Mouse (Mus musculus): ENCODE measurements at regions not wholly inside any gene's neighbourhood (a gene's known extent, or its start where the extent isn't known, plus 50 kb on each side); places are given as distances from the start of the nearest gene placed in this dataset.

DNA sequence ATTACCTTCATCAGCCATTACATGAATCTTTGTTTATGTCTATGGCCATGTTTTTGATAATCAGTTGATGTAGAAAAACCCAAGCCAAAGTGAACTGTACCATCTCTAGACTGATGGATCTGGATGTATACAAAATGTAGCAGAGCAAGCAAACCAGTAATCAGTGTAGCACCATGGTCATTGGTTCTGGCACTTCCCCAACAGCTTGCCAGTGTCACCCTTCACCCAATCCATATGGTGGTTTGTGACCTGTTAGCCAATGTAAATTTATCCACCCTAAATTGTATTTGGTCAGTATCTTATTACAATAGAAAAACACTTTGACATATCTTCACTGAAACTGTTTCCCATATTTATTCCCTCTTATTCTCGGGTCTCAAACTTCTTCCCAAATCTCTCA lies 346.7 kb upstream of the Sptlc3 start:
- Histone ChIP-seq H3K9me3 (ENCODE audit: control insufficient read depth, low read length) (no peaks in the 10 kb centered on the region), H3K4me1 (ENCODE audit: control insufficient read depth, insufficient read depth, low read length) (no peaks in the 10 kb centered on the region), H3K27ac (ENCODE audit: low read depth, low read length) (no peak overlapping the region), H3K27me3 (ENCODE audit: control insufficient read depth, insufficient read depth, low read length) (no peaks in the 10 kb centered on the region), H3K9ac (ENCODE audit: low read depth, low read length) (no peak overlapping the region), H3K4me3 (ENCODE audit: low read length) (no peak overlapping the region), H3K4me2 (replicated peaks; ENCODE audit: low read depth, low read length) (no peak overlapping the region), H3K36me3 (ENCODE audit: control insufficient read depth, insufficient read depth, low read length) (no peaks in the 10 kb centered on the region)
- WGBS: 67% methylated on average over 1 of the region's 1 CpGs
- no peak for ATAC-seq (ENCODE audit: low FRiP score, low TSS enrichment)

DNA sequence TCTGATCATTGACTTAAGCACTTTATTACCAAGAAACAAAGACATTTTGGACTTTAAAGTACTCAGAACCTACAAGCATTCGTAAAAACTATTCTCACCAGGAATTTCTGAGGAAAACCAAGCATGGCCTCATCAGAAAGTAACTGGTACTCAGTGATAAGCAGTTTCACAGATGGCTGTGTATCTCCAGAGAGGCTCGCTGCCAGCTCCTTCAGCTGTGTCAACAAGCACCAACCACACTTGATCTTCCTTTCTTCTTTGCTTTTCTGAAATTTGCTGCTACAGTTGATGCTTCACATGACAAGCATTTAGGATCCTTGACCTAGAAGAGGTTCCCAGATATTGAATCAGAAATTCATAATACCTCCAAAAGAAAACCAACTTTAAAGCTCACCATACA lies 314.1 kb upstream of the Sptlc3 start:
- no peak overlapping the region for H3K9ac ChIP-seq (ENCODE audit: low read depth, low read length)
- no peak for ATAC-seq (ENCODE audit: low FRiP score, low TSS enrichment)
- H3K27me3 ChIP-seq (ENCODE audit: control insufficient read depth, insufficient read depth, low read length): no peaks in the 10 kb centered on the region
- no peak overlapping the region for H3K4me2 ChIP-seq (replicated peaks; ENCODE audit: low read depth, low read length)
- H3K36me3 ChIP-seq (ENCODE audit: control insufficient read depth, insufficient read depth, low read length): no peaks in the 10 kb centered on the region
- no peaks in the 10 kb centered on the region for H3K4me1 ChIP-seq (ENCODE audit: control insufficient read depth, insufficient read depth, low read length)
- H3K4me3 ChIP-seq (ENCODE audit: low read length): no peak overlapping the region
- H3K9me3 ChIP-seq (ENCODE audit: control insufficient read depth, low read length): no peaks in the 10 kb centered on the region
- H3K27ac ChIP-seq (ENCODE audit: low read depth, low read length): no peak overlapping the region
- WGBS: 66% methylated on average over 2 of the region's 2 CpGs

DNA sequence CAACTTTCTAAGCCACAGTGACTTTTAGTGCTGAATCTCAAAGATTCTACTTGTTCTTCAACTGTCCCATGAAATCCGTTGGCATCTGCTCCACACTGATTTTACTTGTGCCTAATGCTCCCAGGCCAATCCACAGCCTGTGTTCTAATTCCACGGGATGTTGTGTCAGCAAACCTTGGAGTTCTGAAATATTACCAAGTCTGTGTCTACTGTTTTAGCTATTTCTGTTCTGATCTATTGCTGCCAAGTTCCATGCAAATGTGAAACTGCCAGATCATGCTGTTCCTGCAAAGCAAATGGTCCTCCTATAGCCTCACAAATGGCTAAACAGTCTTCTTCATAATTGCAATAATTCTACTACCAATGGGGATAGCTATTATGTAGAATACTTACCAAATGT lies 295.4 kb upstream of the Sptlc3 start:
- ATAC-seq (ENCODE audit: low FRiP score, low TSS enrichment): no peak
- 75% methylated on average over 2 of the region's 2 CpGs for WGBS
- no peaks in the 10 kb centered on the region for H3K27me3 ChIP-seq (ENCODE audit: control insufficient read depth, insufficient read depth, low read length)
- no peaks in the 10 kb centered on the region for H3K4me1 ChIP-seq (ENCODE audit: control insufficient read depth, insufficient read depth, low read length)
- no peaks in the 10 kb centered on the region for H3K9me3 ChIP-seq (ENCODE audit: control insufficient read depth, low read length)
- H3K4me3 ChIP-seq (ENCODE audit: low read length): no peak overlapping the region
- no peak overlapping the region for H3K9ac ChIP-seq (ENCODE audit: low read depth, low read length)
- no peaks in the 10 kb centered on the region for H3K36me3 ChIP-seq (ENCODE audit: control insufficient read depth, insufficient read depth, low read length)
- H3K4me2 ChIP-seq (replicated peaks; ENCODE audit: low read depth, low read length): no peak overlapping the region
- no peak overlapping the region for H3K27ac ChIP-seq (ENCODE audit: low read depth, low read length)

DNA sequence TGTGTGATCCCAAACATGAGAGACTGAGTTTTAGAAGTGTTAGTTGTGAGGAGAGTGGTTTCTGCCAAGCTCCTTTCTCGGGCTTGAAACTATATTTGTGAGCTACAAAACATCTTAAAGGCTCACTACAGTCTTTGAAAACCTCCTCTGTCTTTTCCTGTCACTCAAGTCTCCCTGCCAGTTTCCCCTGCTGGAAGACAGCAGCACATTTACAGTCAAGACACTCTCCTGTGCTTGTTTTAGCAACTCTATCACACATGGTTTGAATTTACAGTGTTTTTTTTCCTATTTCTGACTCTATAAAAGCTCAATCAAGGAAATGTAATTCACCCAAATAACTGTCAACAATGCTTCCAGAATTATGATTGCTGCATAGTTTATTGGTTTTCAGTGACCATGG lies 286.1 kb upstream of the Sptlc3 start:
- H3K9me3 ChIP-seq (ENCODE audit: control insufficient read depth, low read length): no peaks in the 10 kb centered on the region
- H3K4me3 ChIP-seq (ENCODE audit: low read length): no peak overlapping the region
- ATAC-seq (ENCODE audit: low FRiP score, low TSS enrichment): no peak
- H3K4me2 ChIP-seq (replicated peaks; ENCODE audit: low read depth, low read length): no peak overlapping the region
- H3K36me3 ChIP-seq (ENCODE audit: control insufficient read depth, insufficient read depth, low read length): no peaks in the 10 kb centered on the region
- no peaks in the 10 kb centered on the region for H3K27me3 ChIP-seq (ENCODE audit: control insufficient read depth, insufficient read depth, low read length)
- H3K9ac ChIP-seq (ENCODE audit: low read depth, low read length): no peak overlapping the region
- H3K27ac ChIP-seq (ENCODE audit: low read depth, low read length): no peak overlapping the region
- WGBS: 46% methylated on average over 1 of the region's 1 CpGs
- no peaks in the 10 kb centered on the region for H3K4me1 ChIP-seq (ENCODE audit: control insufficient read depth, insufficient read depth, low read length)

DNA sequence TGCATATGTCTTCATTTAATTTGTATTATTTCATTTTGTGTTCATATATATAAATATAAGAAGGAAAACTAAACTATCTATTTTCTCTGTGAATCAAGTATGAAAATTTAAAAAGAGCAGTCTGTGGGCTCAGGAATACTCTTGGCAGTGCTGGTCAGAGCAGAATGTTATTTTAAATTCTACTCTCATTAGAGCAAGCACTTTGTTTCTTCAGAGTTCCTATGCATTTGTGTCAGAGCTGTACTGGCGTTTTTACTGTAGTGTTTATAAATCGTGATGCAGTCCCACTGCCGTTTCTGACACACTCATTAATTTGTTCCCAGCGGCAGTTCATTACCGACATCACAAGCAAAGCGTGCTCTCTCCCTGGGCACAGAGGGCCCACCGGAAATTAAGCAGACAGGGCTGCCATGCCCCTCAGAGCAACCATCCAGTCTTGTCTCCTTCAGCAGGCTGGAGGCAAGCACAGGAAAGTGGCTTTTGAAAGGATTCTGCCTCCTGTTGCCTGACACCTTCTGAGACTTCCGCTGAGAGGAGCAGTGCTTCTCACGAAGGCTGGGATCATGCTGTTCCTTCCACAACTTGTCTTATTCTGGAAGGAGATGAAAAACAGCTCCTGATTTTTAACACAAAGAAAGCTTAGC lies 272.8 kb upstream of the Sptlc3 start:
- no peaks in the 10 kb centered on the region for H3K36me3 ChIP-seq (ENCODE audit: control insufficient read depth, insufficient read depth, low read length)
- H3K9me3 ChIP-seq (ENCODE audit: control insufficient read depth, low read length): no peaks in the 10 kb centered on the region
- WGBS: 20% methylated on average over 9 of the region's 9 CpGs
- no peak overlapping the region for H3K27ac ChIP-seq (ENCODE audit: low read depth, low read length)
- H3K27me3 ChIP-seq (ENCODE audit: control insufficient read depth, insufficient read depth, low read length): no peaks in the 10 kb centered on the region
- ATAC-seq (ENCODE audit: low FRiP score, low TSS enrichment): peak; percentile 76; the same call in 1 of the 2 replicates
- H3K4me1 ChIP-seq (ENCODE audit: control insufficient read depth, insufficient read depth, low read length): peaks cover 3% of the 10 kb centered on the region; the same call in 1 of the 2 replicates
- no peak overlapping the region for H3K4me3 ChIP-seq (ENCODE audit: low read length)
- H3K4me2 ChIP-seq (replicated peaks; ENCODE audit: low read depth, low read length): no peak overlapping the region
- H3K9ac ChIP-seq (ENCODE audit: low read depth, low read length): no peak overlapping the region

DNA sequence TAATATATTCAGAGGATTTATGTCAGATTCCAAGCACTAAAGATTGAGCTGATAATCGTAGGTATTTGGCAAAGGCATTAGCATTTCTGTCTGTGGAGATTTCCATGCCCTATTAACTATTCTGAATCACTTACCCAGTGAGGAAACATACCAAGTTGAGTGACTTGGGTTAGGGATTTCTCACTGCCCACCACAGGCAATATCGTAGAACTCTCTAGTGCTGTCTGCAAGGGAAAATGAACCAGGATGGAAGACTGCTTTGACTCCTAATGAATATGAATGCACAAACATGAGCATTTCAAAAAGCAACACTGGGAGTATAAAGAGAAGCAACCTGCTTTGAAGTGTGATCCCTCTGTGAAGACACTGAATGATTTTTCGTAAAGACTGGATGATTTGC lies 263.3 kb upstream of the Sptlc3 start:
- ATAC-seq (ENCODE audit: low FRiP score, low TSS enrichment): no peak
- 41% methylated on average over 3 of the region's 3 CpGs for WGBS
- Histone ChIP-seq H3K4me3 (ENCODE audit: low read length) (no peak overlapping the region), H3K27ac (ENCODE audit: low read depth, low read length) (no peak overlapping the region), H3K4me2 (replicated peaks; ENCODE audit: low read depth, low read length) (no peak overlapping the region), H3K36me3 (ENCODE audit: control insufficient read depth, insufficient read depth, low read length) (no peaks in the 10 kb centered on the region), H3K4me1 (ENCODE audit: control insufficient read depth, insufficient read depth, low read length) (no peaks in the 10 kb centered on the region), H3K9ac (ENCODE audit: low read depth, low read length) (no peak overlapping the region), H3K9me3 (ENCODE audit: control insufficient read depth, low read length) (no peaks in the 10 kb centered on the region), H3K27me3 (ENCODE audit: control insufficient read depth, insufficient read depth, low read length) (no peaks in the 10 kb centered on the region)

DNA sequence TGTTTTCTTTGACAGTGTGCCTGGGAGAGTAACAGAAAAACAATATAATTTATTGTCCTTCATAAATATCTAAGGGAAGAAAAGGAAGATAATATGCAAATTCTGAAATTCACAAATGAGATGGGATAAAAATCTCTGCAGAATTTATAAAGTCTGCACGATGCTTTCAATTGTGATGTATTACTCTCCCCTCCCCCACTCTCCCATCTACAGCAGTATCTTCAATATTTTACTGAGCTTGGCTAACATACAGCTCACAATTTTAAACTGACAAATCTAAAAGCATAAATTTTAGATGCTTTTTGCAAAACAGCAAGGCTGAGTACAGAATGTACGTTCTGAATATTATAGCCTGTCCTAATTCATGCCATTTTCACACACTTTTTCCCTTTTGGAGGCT lies 243.6 kb upstream of the Sptlc3 start:
- no peak overlapping the region for H3K9ac ChIP-seq (ENCODE audit: low read depth, low read length)
- no peaks in the 10 kb centered on the region for H3K36me3 ChIP-seq (ENCODE audit: control insufficient read depth, insufficient read depth, low read length)
- no peak overlapping the region for H3K4me2 ChIP-seq (replicated peaks; ENCODE audit: low read depth, low read length)
- H3K27ac ChIP-seq (ENCODE audit: low read depth, low read length): no peak overlapping the region
- 68% methylated on average over 2 of the region's 2 CpGs for WGBS
- ATAC-seq (ENCODE audit: low FRiP score, low TSS enrichment): no peak
- no peak overlapping the region for H3K4me3 ChIP-seq (ENCODE audit: low read length)
- no peaks in the 10 kb centered on the region for H3K9me3 ChIP-seq (ENCODE audit: control insufficient read depth, low read length)
- no peaks in the 10 kb centered on the region for H3K4me1 ChIP-seq (ENCODE audit: control insufficient read depth, insufficient read depth, low read length)
- H3K27me3 ChIP-seq (ENCODE audit: control insufficient read depth, insufficient read depth, low read length): no peaks in the 10 kb centered on the region

DNA sequence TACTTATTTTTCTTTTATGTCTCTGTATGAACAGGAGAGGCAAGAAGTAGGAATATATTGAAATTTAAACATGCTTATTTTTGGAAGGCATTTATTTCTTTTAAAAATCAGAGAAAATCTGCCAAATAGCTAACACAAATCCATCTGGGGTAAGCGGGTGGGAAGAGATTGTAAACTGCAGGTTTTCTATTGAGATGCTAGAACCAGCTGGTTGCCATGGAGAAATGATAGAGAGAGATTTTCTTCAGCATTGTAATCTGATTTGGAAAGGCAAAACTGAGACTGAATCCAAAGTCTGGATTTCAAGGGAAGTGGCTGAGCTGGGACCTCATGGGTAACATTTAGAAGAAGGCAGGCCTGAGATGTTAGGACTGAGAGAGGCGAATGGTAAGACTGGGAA lies 226.6 kb upstream of the Sptlc3 start:
- Histone ChIP-seq H3K27me3 (ENCODE audit: control insufficient read depth, insufficient read depth, low read length) (no peaks in the 10 kb centered on the region), H3K9ac (ENCODE audit: low read depth, low read length) (no peak overlapping the region), H3K27ac (ENCODE audit: low read depth, low read length) (no peak overlapping the region), H3K4me1 (ENCODE audit: control insufficient read depth, insufficient read depth, low read length) (no peaks in the 10 kb centered on the region), H3K36me3 (ENCODE audit: control insufficient read depth, insufficient read depth, low read length) (no peaks in the 10 kb centered on the region), H3K4me3 (ENCODE audit: low read length) (no peak overlapping the region), H3K9me3 (ENCODE audit: control insufficient read depth, low read length) (no peaks in the 10 kb centered on the region), H3K4me2 (replicated peaks; ENCODE audit: low read depth, low read length) (no peak overlapping the region)
- WGBS: 94% methylated on average over 2 of the region's 2 CpGs
- no peak for ATAC-seq (ENCODE audit: low FRiP score, low TSS enrichment)

DNA sequence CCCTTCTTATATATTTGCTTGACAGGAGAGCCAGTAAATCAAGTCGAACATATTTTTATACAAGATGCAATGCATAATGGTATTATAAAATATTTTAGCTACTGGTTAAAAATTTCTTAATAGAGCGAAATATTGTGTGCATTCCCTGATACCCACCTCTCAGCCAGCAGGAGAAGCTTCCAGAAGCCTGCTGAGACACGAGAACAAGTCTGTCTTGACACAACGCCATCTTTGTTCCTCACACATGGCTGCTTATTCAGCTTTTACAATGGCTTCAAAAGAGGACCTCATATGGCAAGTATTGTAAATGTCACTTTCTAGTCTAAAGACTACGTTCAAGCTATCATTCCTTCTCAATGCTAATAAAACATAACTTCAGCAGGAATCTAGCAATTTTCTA lies 217.1 kb upstream of the Sptlc3 start:
- 80% methylated on average over 5 of the region's 5 CpGs for WGBS
- no peak overlapping the region for H3K4me3 ChIP-seq (ENCODE audit: low read length)
- no peaks in the 10 kb centered on the region for H3K36me3 ChIP-seq (ENCODE audit: control insufficient read depth, insufficient read depth, low read length)
- H3K4me1 ChIP-seq (ENCODE audit: control insufficient read depth, insufficient read depth, low read length): no peaks in the 10 kb centered on the region
- ATAC-seq (ENCODE audit: low FRiP score, low TSS enrichment): no peak
- no peak overlapping the region for H3K9ac ChIP-seq (ENCODE audit: low read depth, low read length)
- H3K4me2 ChIP-seq (replicated peaks; ENCODE audit: low read depth, low read length): no peak overlapping the region
- H3K27me3 ChIP-seq (ENCODE audit: control insufficient read depth, insufficient read depth, low read length): no peaks in the 10 kb centered on the region
- no peak overlapping the region for H3K27ac ChIP-seq (ENCODE audit: low read depth, low read length)
- H3K9me3 ChIP-seq (ENCODE audit: control insufficient read depth, low read length): no peaks in the 10 kb centered on the region

Measured in kidney, embryonic 14.5 days (tissue).